Mouse (Mus musculus): ENCODE results near the gene Odf2.

- TF ChIP-seq EP300 (IDR thresholded peaks at IDR 0.05; ENCODE audit: low read depth): no peak
- no peak for TF ChIP-seq CTCF (IDR thresholded peaks at IDR 0.05; ENCODE audit: low read depth)
These were observed 31.1 kb upstream of the Odf2 start for GRCm38 (mm10) chr2:29857967-29858366.
